Mouse (Mus musculus): Measurements from ENCODE around the gene Itgb6. TPM values are rescaled to one million over a fixed set of nuclear protein-coding genes. Genes with fewer than 3 reads are reported as not detected.

Gene Itgb6
- total and polyA plus RNA-seq, 3 experiments = not detected

- Histone ChIP-seq H3K79me2 (replicated peaks; ENCODE audit: control insufficient read depth, extremely low read depth, insufficient read depth, poor library complexity, severe bottlenecking) (no peaks in the 10 kb centered on the region), H3K4me2 (ENCODE audit: insufficient read depth, low read depth, poor library complexity, severe bottlenecking) (no peak overlapping the region), H3K36me3 (replicated peaks in 1 of 2; ENCODE audit: control insufficient read depth in 1 of 2, insufficient read depth in 1 of 2, low read length in 1 of 2) (no peaks in the 10 kb centered on the region), H3K9me3 (replicated peaks; ENCODE audit: low read length) (no peaks in the 10 kb centered on the region), H3K27me3 (replicated peaks) (no peaks in the 10 kb centered on the region), H3K4me1 (ENCODE audit: control insufficient read depth in 1 of 2, insufficient read depth in 2 of 2) (peaks cover 4 to 7% of the 10 kb centered on the region in 2 experiments; a peak in 3 of 4 replicates), H3K9ac (ENCODE audit: insufficient read depth, low read depth) (no peak overlapping the region), H3K4me3 (replicated peaks in 1 of 3; ENCODE audit: low read depth in 2 of 3, low read length in 2 of 3, poor library complexity in 1 of 3) (no peak overlapping the region), H3K27ac (ENCODE audit: insufficient read depth, low read depth) (no peak overlapping the region)
- TF ChIP-seq USF1 (IDR thresholded peaks at IDR 0.05; ENCODE audit: low read depth, low read length) = no peak
- TF ChIP-seq ZC3H11A (IDR thresholded peaks at IDR 0.05; ENCODE audit: low read depth, low read length) = no peak
- TF ChIP-seq EP300 (IDR thresholded peaks at IDR 0.05; ENCODE audit: low read length) = no peak
- TF ChIP-seq ZKSCAN1 (IDR thresholded peaks at IDR 0.05; ENCODE audit: borderline replicate concordance, low read depth, low read length) = no peak
- no peak for TF ChIP-seq GABPA (IDR thresholded peaks at IDR 0.05; ENCODE audit: insufficient replicate concordance, low read depth, low read length)
- no peak for TF ChIP-seq ELF1 (IDR thresholded peaks at IDR 0.05; ENCODE audit: low read depth, low read length)
- no peak for TF ChIP-seq TCF12 (IDR thresholded peaks at IDR 0.05; ENCODE audit: low read depth, low read length)
- no peak for TF ChIP-seq JUN (IDR thresholded peaks at IDR 0.05; ENCODE audit: insufficient read depth, low read depth, low read length)
- TF ChIP-seq RAD21 (IDR thresholded peaks at IDR 0.05; ENCODE audit: low read depth, low read length) = no peak
- TF ChIP-seq MXI1 (IDR thresholded peaks at IDR 0.05; ENCODE audit: low read depth, low read length) = no peak
- TF ChIP-seq HCFC1 (IDR thresholded peaks at IDR 0.05; ENCODE audit: low read depth, low read length) = no peak
- no peak for TF ChIP-seq POLR2A (IDR thresholded peaks at IDR 0.05; ENCODE audit: low read depth, low read length)
- TF ChIP-seq ZMIZ1 (IDR thresholded peaks at IDR 0.05; ENCODE audit: low read depth, low read length) = no peak
- TF ChIP-seq MAX (IDR thresholded peaks at IDR 0.05; ENCODE audit: low read length) = no peak
- TF ChIP-seq IRF4 (IDR thresholded peaks at IDR 0.05; ENCODE audit: low read depth, low read length) = no peak
- TF ChIP-seq CHD2 (IDR thresholded peaks at IDR 0.05; ENCODE audit: low read length) = no peak
- no peak for TF ChIP-seq SMC3 (IDR thresholded peaks at IDR 0.05; ENCODE audit: low read depth, low read length)
- in situ Hi-C loops (cut with MboI; ENCODE audit: low pct_ligation_motif_present, low pct_unique_long_range_greater_than_20kb, low sequenced_read_pairs) (no loop called here), dilution Hi-C loops (cut with MboI; ENCODE audit: extremely low pct_ligation_motif_present, extremely low pct_unique_long_range_greater_than_20kb, low sequenced_read_pairs) (no loop called here)
- DNase-seq (ENCODE audit: extremely low read depth) = no peak
Measured at GRCm38 (mm10) chr2:60700956-60701355, 21.5 kb downstream of the Itgb6 start.

GRCm38 (mm10) chr2:60700013-60700412 lies 22.4 kb downstream of the Itgb6 start:
- Histone ChIP-seq H3K27me3 (replicated peaks) (no peaks in the 10 kb centered on the region), H3K4me1 (ENCODE audit: control insufficient read depth in 1 of 2, insufficient read depth in 2 of 2) (peaks cover 4 to 9% of the 10 kb centered on the region in 2 experiments; a peak in 3 of 4 replicates), H3K4me2 (ENCODE audit: insufficient read depth, low read depth, poor library complexity, severe bottlenecking) (no peak overlapping the region), H3K27ac (ENCODE audit: insufficient read depth, low read depth) (no peak overlapping the region), H3K36me3 (replicated peaks in 1 of 2; ENCODE audit: control insufficient read depth in 1 of 2, insufficient read depth in 1 of 2, low read length in 1 of 2) (no peaks in the 10 kb centered on the region), H3K9me3 (replicated peaks; ENCODE audit: low read length) (no peaks in the 10 kb centered on the region), H3K4me3 (replicated peaks in 1 of 3; ENCODE audit: low read depth in 2 of 3, low read length in 2 of 3, poor library complexity in 1 of 3) (no peak overlapping the region), H3K9ac (ENCODE audit: insufficient read depth, low read depth) (no peak overlapping the region), H3K79me2 (replicated peaks; ENCODE audit: control insufficient read depth, extremely low read depth, insufficient read depth, poor library complexity, severe bottlenecking) (no peaks in the 10 kb centered on the region)
- in situ Hi-C loops (cut with MboI; ENCODE audit: low pct_ligation_motif_present, low pct_unique_long_range_greater_than_20kb, low sequenced_read_pairs) (no loop called here), dilution Hi-C loops (cut with MboI; ENCODE audit: extremely low pct_ligation_motif_present, extremely low pct_unique_long_range_greater_than_20kb, low sequenced_read_pairs) (no loop called here)
- no peak for TF ChIP-seq ELF1 (IDR thresholded peaks at IDR 0.05; ENCODE audit: low read depth, low read length)
- TF ChIP-seq MXI1 (IDR thresholded peaks at IDR 0.05; ENCODE audit: low read depth, low read length) = no peak
- TF ChIP-seq ZC3H11A (IDR thresholded peaks at IDR 0.05; ENCODE audit: low read depth, low read length) = no peak
- no peak for TF ChIP-seq ETS1 (conservative IDR thresholded peaks at IDR 0.05; ENCODE audit: low read depth, low read length)
- TF ChIP-seq ZMIZ1 (IDR thresholded peaks at IDR 0.05; ENCODE audit: low read depth, low read length) = no peak
- no peak for TF ChIP-seq USF1 (IDR thresholded peaks at IDR 0.05; ENCODE audit: low read depth, low read length)
- TF ChIP-seq NELFE (IDR thresholded peaks at IDR 0.05; ENCODE audit: low read depth, low read length) = no peak
- TF ChIP-seq E2F4 (IDR thresholded peaks at IDR 0.05; ENCODE audit: insufficient replicate concordance, low read depth, low read length) = no peak
- TF ChIP-seq CHD1 (IDR thresholded peaks at IDR 0.05; ENCODE audit: low read depth, low read length) = no peak
- no peak for TF ChIP-seq BHLHE40 (IDR thresholded peaks at IDR 0.05; ENCODE audit: low read depth, low read length)
- no peak for TF ChIP-seq TCF12 (IDR thresholded peaks at IDR 0.05; ENCODE audit: low read depth, low read length)
- TF ChIP-seq MEF2A (IDR thresholded peaks at IDR 0.05; ENCODE audit: borderline replicate concordance, low read depth, low read length) = no peak
- no peak for TF ChIP-seq MAZ (IDR thresholded peaks at IDR 0.05; ENCODE audit: low read depth, low read length)
- TF ChIP-seq GABPA (IDR thresholded peaks at IDR 0.05; ENCODE audit: insufficient replicate concordance, low read depth, low read length) = no peak
- no peak for TF ChIP-seq UBTF (IDR thresholded peaks at IDR 0.05; ENCODE audit: low read depth, low read length)
- TF ChIP-seq USF2 (conservative IDR thresholded peaks at IDR 0.05; ENCODE audit: low read depth, low read length) = no peak
- TF ChIP-seq EP300 (IDR thresholded peaks at IDR 0.05; ENCODE audit: low read length) = no peak
- no peak for DNase-seq (ENCODE audit: extremely low read depth)

Measured in CH12.LX (cell line).